Mouse (Mus musculus) heart, postnatal 36 days (tissue): Measurements from ENCODE around the gene Pip4k2a. TPM values are rescaled to one million over a fixed set of nuclear protein-coding genes. Genes with fewer than 3 reads are reported as not detected.
A peak's percentile ranks its signal among the peaks of the same experiment; 100 is the strongest.

ENCODE experiments used
- DNase-seq, 2 experiments: peaks; one replicate each; pipeline ENCODE4 v3.0.0; 2021 to 2022
- intact Hi-C: fragments of 180-260 bp; cut with DNase I; formaldehyde crosslinking; loops from one replicate; pipeline ENCODE4 v1.15.1; 2025
- total RNA-seq, 2 experiments: library from RNA; stranded (reverse); gene quantifications; 2 replicates each; pipeline ENCODE4 v1.2.3; 2021

Gene Pip4k2a
- total RNA-seq, 2 experiments from 2014 or later = 8.0 to 8.6 TPM

DNA sequence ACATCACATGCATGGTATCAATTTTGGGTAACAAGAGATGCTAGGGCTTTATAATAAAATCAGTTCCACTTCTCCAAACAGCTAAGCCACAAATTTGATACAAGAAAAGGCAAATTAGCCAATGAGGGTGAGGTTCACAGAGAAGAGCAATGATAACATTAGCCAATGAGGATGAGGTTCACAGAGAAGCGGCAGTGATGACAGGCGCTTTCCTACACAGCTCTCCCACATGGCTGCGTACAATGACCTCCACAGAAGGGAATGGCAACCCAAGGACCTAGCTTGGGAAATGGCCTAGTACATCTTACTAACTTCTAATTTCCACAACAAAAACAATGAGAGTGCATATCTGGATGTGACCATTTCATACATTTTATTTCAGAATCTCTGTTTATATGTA lies 140.0 kb downstream of the Pip4k2a start:
- intact Hi-C loops = no loop called here
- no peak for DNase-seq

DNA sequence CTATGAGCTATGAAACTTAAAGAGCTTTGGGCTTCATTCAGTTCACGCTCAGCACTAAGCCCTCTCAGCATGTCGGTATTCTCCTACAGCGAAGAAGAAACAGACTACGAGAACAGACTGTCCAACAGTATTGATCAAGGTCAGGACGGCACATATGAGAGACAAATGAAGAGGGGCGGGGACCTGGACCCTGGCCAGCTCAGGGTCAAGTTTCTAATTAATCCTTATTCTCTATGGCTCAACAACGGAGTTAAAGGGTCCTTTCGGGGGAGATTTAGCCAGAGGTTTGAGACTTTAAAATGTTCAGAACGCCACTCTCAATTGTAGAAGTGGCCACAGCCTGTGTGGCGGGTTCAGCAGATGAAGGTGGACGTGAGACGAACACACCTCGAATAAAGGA lies 141.5 kb downstream of the Pip4k2a start:
- DNase-seq = no peak
- intact Hi-C loops = no loop called here

DNA sequence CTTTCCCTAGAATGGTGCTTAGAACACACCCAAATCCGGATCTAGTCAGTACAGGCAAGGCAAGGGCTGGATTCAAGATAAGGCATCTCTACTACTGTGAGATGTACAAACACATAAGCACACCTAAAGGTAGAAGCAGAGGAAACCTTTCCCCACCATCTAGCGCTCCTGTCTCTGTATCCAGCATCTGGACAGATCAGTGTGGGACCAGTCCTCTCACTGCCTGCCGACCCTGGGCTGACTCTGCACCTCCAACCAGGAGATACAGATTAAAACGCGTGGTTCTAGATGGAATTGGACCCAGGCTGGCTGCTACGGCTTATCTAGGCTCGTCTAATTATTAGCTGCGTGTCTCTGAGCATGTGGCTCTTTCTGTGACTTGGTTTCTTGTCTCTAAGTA lies 142.7 kb downstream of the Pip4k2a start:
- intact Hi-C loops = no loop called here
- no peak for DNase-seq

DNA sequence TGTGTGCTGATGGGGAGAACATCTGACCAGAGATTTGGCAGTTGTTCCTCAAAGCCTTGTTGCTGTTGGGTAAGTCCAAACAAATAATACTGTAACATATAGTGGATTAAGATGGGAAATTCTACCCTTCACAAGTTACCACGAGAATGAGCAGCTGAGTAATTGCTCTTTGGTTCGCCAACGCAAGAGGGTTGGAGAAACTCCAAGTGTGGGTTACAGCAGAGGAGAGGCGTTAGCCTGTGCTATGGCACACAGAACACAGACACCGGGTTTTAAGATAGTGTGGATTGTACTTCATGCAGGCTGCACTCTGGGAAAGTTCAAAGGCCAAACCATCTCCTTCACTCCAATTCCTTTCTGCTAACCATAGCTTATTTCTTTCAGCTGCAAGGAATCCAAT lies 144.6 kb downstream of the Pip4k2a start:
- DNase-seq = no peak
- intact Hi-C loops = no loop called here

DNA sequence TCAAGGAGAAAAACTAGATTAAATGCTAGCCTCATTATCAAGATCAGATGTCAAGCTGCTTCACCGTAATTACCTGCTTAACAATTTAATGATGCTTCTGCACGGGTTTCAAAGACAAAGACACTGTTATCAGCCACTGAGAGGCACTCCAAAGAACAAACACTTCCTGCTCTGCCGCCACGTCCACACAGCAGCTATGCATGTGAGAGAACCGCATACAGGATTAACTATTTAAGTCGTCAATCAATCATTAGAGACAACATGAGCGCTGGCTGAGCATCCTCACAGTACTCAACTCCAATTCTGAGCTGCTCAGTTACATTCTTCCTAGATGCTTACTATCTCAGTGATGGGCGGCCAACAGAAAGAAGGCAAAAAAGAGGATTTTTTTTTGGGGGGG lies 147.3 kb downstream of the Pip4k2a start:
- no peak for DNase-seq
- intact Hi-C loops = no loop called here

DNA sequence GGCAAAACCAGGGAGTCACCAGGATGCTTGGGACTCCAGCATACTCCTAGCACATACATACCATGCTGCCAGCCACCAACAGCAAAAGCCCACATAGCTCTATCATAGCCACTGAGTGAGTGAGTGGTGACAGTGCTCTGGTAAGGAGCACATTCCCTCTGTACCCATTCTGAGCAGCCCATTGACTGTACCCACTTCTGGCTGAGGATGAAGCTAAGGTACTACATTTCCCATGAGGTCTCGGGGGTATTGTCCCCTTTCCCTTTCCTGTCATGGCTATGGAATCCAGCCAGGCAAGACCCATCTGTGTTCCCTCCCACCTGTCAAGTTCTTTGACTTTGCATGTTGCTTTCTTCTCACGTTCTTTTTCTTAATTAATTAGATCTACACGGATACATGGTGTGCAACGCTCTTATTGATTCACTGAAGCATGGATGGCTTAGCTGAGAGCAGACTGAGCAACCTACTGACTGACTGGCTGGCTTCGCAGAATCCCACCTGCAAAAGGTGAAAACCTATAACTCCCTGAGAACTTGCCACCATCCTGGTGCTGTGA lies 149.8 kb downstream of the Pip4k2a start:
- intact Hi-C loops = no loop called here

DNA sequence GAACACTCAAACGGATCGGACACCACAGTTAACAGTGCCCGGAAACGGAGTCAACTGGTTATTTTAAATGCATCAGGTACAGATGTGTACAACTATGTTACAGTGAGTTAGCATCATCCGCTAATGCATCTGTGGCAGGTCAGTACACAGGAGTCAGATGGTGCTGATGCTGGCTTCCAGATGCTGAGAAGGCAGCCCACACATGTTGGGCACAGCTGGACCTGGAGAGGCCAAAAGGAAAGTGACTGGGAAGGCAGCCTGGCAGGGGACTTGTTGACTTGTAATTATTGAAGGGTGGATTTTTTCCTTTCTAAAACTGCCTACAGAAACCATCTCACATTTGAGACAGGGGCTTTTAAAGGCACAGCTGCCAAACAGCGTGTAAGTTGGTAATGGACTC lies 155.4 kb downstream of the Pip4k2a start:
- intact Hi-C loops = no loop called here
- no peak for DNase-seq

More for the DNA sequence above, 149.8 kb downstream of the Pip4k2a start:
- DNase-seq = no peak

DNA sequence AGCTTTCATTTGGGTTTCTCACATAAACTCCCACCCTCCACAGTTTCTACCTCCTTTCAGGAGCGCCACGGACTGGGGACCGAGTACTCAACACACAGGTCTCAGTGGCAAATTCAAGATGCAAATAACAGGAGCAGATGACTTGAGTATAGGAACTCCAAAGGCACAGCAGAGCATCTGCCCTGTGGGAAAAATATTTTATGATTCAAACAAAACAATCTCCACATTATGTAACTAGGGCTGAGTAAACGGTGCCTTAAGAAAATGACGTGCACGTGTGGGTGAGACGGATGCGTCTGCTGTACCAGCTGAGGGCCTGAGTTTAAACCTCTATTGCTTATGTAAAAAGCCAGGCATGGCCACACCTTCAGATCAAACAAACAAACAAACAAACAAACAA lies 156.9 kb downstream of the Pip4k2a start:
- DNase-seq = no peak
- intact Hi-C loops = no loop called here

DNA sequence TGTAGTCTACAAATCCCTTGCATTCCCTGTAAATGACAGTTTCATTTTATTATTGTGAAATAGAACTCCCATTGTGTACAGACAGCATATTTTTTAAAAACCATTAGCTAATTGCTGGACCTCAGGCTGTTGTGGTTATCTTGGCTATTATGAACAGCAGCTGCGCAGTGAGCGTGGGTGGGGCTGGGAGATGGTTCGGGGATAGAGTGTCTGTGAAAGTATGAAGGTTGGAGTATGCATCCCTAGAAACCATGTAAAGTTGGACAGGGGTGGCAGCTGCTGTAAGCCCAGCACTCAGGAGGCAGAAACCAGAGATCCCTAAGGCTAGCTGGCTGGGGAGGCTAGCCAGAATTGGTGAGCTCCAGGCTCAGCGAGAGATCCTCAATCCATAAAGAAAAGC lies 158.4 kb downstream of the Pip4k2a start:
- intact Hi-C loops = no loop called here
- peak in 1 of 2 experiments; percentile 30 for DNase-seq

DNA sequence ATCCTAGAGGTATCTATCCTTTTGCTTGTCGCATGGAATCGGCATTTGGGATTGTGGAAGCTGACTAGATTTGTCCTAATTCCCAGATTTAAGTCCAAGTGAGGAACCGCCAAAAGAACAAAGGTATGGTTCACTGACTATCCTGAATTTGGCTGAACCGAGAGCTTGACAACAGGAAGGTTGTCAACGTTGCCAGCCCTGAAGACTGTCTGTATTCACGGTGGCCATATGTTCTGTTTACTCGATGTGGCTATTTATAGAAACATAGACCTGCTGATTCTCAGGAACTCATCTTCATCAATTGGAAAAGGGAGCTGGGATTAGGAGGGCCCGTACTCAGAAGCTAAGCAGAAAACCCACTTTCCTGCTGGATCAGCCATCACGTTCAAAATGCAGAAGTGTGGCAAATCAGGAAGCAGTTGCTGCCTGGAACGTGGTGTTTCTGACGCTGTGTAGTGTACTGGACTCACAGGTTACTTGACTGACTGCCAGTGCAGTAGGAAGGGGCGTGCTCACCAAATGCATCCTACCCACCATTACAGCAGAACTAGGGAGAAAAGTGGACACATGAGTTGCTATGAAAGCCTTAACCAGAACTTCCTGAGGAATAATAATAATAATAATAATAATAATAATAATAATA lies 162.5 kb downstream of the Pip4k2a start:
- no peak for DNase-seq
- intact Hi-C loops = no loop called here

DNA sequence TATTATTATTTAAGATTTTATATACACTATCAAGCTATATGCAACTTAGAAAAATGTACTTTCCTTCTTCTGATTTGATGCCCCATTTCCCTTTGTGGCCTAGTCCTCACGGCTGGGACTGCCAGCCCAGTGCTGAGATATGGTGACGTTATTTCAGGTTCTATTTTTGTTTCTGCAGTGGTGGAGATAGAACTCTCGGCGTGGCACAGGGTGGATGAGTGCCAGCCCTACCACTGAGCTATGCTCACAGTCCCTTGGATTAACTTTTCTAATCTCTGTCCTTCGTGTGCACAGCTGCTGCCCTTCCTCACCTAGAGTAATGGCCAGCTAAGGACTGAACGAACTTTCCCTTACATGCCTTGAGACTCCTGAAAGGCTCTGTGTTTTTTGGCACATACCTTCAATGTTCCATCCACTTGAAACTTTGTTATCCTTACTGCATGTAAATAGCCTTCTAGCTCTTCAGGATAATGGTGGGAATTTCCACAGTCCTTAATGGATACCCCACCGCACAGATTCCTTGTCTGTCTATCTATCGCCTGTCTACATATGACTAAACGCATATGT lies 164.8 kb downstream of the Pip4k2a start:
- DNase-seq = no peak
- intact Hi-C loops = no loop called here

DNA sequence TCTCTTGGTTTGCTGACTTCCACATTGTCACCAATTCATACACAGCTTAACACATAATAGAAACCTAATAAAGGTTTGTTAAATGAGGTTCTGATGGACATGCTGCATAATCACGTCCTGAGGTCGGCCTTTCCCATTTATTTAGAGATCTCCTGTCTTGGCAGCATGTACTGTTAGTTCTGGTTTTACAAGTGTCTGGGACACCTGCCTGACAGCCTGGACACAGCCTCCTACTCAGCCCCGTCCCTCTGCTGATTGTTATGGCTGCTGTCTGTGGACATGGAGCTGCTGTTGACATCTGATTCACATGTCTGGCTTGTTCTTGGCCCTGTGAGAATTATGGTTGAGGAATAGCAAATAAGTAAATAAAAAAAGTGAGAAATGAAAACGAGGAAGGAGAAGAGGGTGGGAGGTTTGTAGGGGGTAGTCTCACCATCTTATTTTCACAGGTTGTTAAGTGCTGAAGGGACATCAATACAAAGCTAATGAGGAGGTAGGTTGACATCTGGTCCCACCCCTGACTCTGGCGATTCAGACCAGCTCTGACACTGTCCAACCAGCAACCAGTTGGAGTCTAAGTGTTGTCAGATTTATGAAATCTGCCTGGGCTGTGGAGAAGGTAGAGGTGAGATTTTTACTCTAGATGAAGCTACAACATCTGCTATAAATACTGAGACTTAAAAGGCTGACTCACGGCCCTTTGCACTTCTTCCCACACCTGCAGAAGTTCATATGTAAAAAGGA lies 166.7 kb downstream of the Pip4k2a start:
- DNase-seq = no peak
- intact Hi-C loops = no loop called here

DNA sequence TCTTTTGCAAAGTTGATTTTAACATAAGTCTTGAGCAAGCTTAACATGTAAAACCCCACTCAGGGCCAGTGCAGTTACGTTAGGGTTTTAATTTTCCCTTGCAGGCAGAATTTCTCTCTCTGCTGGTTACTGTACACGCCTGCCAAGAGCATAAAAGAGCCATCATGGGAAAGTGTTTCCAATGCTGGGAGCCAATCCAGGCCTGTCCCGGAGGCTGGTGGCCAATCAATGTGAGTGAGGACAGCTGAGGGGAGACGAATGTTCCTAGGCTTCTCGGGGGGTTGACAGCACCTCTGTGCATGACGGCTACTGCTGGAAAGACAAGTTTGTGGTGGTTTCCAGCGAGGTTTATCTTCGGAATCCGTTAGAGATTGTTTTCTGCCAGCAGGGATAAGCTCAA lies 175.2 kb downstream of the Pip4k2a start:
- intact Hi-C loops = loop anchor here (5.0 kb wide), 1 partner anchor 175 kb away; the partner anchor contains the start of genes 4930426L09Rik and Pip4k2a
- peak; percentile 53 to 58 for DNase-seq

DNA sequence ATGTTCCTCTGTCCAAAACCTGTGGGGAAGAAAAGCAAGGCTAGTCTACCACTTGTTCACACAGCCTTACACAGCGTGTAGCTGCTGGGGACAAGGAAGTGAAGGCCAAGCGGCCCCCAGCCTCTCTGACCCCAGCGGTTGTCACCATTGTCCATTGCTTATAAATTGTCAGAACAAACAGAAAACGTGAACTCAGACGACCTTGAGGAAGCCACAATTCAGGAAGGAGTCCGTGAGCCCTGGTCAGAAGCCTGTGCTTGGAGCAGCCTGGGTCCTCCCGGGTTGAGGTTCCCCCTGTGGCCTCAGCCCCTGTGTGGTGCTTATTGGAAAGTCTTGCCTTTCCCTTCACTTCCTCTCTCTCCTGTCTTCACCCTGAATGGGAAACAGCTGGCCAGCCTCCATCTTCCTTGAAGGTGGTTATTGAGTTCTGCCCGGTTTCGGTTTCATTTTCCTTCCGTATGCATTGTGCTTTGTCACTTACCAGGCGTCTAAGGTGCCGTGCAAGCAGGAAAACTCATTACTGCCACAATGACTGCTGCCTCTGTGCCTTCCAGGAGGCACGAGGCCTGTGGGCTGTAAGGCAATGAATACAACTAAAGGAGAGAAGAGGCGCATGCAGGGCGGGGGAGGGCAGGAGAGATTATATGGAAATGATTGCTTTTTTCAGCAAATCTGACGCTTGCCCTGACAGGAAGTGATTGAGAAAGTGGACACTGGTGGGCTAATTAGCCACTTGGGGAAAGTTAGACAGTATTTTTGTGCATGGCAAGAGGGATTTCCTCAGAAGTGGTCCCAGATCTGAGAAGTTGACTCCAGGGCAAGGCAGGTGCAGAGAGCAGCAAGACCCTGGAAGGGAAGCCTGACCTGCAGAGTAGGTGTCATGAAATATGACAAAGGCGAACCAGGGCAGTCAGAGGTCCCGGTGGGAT lies 176.2 kb downstream of the Pip4k2a start:
- intact Hi-C loops = loop anchor here (2.0 to 5.0 kb wide), 2 partner anchors 55 to 176 kb away; partner anchors contain the start of genes 4930426L09Rik and Pip4k2a
- DNase-seq = peak; percentile 68 to 69

DNA sequence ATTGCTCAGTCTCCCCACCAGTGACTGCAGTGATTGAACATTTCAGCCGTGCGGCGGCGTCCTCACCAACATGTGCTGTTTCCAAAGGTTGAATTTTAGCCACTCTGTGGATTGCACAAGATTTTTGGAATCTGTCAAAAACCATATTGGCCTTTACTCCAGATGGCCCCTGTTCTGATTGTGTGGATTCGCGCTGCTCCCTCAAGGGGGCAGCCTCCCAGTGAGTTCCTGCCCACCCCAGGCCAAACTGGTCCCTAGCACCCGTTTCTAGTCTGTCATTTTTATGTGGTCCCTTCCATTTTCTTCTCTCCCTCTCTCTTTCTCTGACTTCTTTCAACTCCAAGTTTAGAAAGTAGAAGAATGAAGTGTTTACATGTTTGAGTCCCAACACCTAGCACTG lies 178.4 kb downstream of the Pip4k2a start:
- intact Hi-C loops = no loop called here
- no peak for DNase-seq

DNA sequence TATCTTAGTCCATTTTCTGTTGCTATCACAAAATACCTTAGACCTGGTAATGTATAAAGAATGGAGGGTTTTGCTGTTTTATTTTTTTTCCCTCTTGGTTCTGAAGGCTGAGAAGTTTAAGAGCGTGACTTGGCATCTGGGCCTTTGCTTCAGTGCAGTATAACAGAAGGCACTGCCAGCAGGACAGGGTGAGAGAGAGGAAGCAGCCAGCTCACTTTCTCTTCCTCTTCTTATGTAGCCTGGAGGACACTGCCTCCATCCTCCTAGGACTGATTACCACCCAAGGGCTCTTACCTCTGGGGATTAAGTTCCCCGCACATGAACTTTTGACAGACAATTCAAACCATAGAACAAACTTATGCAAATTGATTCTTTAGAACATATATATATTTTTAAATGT lies 181.9 kb downstream of the Pip4k2a start:
- intact Hi-C loops = no loop called here
- no peak for DNase-seq

DNA sequence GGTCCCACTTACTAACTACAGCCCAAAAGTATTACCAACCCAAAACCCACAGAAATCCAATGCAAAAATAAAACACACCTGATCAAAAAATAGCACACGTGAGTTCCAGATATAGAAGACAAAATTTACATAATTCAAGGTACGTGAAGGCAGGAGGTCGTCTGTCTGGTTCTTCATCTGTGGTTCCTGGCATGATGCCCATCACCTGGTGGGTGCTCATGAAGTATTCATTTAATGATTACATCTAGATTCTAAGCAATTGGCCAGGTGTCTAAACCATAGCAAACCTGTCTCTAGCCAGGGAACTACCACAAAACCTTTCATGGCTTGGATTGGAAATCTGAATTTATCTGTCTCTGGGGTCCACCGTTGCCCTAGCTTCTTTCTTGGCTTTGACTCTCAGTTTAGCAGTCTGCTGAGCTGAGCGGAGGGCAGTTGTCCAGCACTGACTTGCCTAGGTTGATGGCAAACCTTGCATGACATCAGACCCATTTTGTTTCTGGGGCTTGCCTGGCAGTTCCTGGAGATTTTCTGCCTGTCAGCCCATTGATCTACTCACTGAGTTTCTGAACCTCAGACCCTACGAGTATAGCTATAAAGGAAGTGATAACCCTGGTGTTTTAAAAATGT lies 182.5 kb downstream of the Pip4k2a start:
- DNase-seq = no peak
- intact Hi-C loops = no loop called here

DNA sequence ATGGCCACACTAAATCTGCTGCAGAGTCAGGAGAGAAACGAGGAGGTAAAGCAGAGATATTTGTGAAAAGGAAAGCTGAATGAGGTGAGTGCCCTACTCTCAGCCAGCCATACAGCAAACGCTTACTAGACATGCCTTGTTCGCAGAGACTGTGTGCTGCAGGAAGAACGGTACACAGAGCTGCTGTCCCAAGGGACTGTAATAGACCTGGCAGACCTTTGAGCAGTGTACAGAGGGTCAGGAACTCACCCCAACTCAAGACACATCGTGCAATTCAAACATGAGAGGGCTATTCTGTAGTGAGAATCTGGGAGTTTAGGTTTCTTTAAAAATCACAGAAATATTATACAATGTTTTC lies 183.5 kb downstream of the Pip4k2a start:
- no peak for DNase-seq
- intact Hi-C loops = loop anchor here (5.0 kb wide), 1 partner anchor 807 kb away; no protein-coding TSS in a partner anchor

DNA sequence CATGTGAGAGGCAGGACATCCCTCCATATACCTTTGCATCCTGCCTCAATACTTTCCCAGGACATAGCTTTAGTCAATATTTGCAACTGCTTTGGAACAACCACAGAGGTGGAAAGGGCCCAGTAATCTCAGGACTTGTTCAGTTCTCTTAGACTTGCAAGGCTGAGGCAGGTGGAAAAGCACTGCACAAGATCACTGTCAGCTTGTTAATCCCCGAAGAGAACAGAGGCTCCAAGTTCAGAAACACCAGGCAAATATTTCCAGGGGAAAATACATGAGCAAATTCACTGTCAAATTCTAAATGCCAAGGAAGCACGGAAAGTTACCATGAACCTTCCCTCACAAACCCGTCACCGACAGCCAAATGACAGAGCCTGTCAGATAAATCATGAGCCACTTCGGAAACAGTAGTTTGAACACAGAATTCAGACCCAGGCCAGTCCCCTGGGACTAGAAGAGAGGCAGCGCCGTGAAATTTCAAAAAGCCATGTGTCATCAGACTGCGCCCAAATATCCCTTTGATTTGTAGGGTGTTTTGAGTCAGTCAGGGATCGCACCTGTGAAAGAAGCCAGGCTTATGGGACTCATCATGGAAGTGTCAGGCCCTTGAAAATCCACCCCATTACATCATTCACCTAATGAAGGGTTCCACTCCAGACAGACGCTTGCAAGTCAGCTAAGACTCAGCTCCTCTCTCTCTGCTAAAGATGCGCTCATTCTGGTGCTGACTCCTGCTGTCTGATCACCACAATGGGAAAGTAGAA lies 184.1 kb downstream of the Pip4k2a start:
- intact Hi-C loops = loop anchor here (5.0 kb wide), 1 partner anchor 807 kb away; no protein-coding TSS in a partner anchor
- DNase-seq = no peak
